Mouse (Mus musculus) fibroblast of lung, adult 2 months (primary cell): ENCODE results near the gene A930004D18Rik.

ENCODE experiments used
- DNase-seq: peaks from one replicate; pipeline ENCODE4 v3.0.0-alpha.2; 2011; ENCODE audit warnings: low read depth

The A930004D18Rik gene

DNA sequence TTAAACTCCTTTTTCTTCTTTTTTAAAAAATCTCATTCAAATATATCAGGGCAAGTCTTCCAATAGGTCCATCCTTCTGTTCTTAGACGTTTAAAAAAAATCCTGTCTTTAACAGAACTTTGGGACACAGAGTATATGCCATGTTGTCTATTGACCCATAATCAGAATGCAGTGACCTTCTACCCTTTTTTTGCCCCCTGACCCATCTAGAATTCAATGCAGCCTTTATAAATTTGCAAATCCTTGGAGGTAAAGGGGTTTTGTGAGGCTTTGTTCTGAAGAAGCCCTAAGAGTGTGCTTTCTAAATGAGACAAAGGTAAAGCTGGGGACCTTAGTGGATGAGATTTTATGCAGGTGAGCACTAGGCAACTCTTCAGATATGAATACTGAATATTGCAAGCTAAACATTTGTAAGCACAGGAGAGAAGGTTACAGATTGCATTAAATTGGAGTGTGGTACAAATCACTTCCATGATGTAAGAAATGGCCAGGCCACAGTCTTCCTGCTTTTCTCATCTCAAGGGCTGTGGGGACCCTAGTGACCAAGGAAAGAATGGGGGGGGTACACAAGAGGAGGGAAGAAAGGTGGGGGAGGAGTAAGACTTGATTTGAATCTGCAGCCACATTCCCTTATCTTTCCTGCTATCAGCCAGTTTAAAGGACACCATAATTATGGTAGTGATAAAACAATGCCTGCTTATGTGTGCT lies 15.9 kb upstream of the A930004D18Rik start:
- no peak for DNase-seq

DNA sequence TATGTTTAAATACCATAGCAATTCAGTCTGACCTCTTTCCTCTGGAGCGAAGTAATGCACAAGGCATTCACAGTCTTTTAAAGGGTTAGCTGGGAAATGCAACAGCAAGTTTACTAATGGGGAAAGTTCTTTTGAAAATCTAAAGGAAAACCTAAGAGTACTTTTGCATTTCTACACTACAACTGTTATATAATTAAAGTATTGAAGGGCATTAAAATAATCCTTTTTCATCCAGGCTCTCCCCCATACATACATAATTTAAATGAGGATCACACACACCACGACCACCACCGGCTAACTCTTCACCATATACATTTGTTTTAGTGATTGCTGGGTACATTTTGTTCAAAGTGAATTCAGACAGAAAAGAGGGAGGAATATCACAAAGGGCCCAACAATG lies 15.0 kb upstream of the A930004D18Rik start:
- DNase-seq = no peak

DNA sequence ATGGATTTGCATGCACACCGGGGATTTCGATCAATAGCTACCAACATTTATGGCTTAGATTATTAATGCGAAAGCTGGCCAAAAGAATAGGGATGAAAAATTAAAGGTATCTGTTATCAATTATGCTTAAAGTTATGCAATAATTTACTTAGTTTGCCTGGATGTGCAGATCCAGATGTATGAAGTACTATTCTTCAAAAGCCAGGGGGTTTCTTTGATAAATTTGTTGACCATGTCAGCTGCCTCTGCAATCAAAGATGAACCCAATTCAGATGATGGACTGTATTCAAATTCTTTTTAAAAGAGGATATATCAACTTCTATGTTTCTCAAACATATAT lies 14.3 kb upstream of the A930004D18Rik start:
- DNase-seq = no peak

DNA sequence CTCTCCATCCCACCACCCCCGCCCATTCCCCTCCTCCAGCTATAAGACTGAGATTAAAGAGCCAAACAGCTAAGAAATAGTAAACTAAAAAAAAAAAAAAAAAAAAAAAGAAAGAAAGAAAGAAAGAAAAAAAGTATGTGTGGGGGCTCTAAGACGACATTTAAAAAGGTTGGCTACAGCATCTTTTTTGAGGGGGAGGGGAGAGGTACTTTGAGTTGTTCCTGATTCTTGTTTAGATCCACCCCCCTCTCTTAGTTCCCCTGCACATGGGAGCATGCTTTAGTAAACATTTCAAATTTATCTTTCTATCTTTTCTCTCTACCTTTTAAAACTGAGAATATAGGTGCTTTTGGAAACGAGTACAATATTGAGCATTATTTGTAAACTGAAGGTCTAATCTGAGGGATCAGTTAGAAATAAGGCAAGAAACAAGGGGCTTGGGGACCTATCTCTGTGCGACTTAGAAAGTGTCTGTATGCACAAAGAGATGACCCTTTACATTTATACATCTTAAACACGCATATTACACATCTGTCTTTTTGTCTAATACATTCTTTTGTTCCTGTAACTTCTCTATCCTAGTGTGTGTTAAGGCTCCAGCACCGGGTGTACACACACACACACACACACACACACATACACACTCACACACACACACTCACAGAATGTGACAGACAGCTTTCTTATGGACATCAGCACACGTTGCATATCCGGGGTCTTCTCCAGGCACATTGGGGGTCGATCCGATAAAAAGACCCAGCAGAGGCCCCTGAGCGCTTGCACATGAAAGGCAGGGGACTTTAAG lies 13.7 kb upstream of the A930004D18Rik start:
- DNase-seq = no peak

DNA sequence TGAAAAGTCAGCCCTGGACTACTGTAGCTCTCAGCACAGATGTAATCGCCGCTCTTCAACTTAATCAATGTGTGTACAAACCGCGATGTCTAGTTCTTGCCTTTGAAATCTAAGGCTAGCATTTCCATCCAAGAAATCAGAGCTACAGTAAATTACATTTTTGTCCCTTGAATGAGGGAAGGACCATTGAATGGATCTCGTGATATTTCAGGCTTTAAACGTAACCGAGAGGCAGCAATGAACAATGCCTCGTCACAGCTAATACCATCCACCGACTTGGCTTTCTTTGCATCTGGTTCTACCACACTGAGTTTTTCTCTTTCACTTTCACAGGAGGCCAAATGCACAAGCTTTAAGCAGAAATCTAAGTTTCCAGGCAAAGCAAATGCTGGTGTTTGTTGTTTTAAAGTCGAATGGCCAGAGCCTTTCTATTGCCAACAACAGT lies 13.0 kb upstream of the A930004D18Rik start:
- no peak for DNase-seq

DNA sequence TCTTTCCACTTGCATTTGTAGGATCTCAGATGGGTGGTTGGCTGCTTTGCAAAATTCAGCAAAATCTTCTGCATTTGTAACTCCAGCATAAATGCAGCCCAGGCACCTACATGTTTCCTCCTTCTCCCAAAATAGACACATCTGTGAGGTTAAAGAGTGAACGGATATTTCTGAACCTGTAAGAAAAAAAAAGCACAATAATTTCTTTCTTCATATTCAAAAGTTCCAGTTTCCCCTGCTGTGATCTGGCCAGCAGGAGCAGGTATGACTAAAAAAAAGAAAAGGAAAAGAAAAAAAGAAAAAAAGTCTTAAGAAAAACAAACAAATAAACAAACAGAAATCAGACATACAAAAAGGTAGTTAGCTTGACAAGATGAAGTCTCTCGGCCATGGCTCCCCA lies 12.5 kb upstream of the A930004D18Rik start:
- DNase-seq = no peak

DNA sequence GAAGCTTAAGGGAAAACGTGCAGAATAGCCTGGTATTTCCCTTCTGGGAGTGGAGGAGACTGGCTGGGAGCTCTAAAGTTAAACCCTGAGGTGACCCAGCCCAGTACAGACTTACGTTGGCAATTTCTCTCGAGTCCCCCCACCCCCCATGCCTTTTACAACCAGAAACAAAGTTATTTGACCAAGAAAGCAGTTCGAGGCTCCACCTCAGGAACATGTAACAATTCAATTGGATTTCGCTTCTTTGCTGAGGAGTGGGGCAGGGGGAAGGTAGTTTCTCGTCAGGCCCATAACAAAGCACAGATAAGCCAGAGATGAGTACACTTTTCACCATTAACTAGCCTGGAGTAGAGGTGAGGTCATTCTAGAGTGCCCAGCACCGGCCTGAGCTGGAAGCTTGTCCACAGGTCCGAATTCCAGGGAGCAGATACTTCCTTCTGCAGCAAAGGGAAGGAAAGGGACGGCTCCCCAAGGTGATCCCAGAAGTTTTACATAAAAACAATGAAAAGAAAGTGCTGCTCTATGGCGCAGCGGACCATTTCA lies 11.8 kb upstream of the A930004D18Rik start:
- no peak for DNase-seq

DNA sequence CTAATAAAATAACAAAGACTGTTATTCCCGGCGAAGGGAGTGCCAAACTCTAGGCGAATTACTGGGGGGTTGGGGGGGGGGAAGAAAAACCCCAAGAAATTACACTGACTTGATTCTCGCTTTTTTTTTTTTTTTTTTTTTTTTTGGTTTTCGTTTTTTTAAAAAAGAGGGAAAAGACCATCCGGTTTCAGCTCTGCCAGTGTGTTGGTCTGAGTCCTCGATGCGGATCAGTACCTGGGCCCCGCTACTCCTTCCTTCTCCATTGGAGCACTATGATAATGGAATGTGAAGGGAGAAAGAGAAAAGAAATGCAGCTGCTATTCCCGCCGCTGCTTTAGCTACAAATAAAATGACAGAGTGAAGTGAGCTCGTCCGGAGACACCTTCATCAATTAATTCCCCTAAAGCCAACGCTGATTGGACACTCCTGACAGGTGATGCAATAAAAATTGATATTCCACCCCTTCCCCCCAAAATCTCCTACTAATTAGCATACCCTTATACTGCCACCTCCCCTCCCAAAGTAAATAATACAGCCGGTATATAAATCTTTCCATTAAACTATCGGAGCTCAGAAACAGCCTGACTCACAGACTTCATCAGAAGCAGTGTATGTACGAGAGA lies 11.0 kb upstream of the A930004D18Rik start, which contains the start of gene Skida1:
Gene Skida1, minus strand, starts transcription at position 599 of the 623 bp plus-strand sequence.
- no peak for DNase-seq

DNA sequence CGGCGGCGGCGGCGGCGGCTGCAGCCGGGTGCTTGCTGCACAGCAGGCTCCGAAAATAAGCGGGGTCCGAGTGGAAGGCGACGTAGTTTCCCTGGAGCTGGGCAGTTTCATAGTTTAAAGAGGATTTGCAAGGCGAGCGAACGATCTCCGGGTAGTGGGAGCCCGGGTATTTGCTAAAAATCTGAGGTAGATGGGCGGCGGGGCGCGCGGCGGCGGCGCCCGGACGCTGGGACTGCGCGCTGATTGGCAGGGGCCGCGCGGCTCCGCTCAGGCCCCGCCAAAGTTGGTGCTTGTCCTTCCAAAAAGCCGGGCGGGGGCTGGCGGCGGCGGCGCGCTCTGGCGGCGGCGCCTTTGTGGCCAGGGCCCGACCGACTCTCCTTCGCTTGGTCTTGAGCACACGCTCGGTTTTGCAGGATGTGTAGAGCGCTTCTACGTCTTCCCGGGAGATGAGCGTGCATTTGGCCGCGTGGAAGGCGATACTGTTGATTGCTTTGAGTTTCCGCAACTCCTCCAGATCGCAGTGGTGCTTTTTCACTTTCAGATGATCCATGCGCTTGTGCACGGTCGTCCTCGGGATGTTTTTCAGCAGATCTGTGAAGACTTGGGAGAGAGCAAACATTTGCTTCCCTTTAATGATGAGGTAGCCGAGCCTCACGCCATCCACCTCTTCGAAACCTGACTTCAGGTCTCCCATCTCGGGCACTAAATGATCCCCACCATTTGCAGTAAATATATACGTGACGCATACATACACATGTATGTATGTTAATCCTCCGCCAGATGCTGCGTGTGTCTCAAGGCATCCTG lies 10.3 kb upstream of the A930004D18Rik start:
- no peak for DNase-seq

DNA sequence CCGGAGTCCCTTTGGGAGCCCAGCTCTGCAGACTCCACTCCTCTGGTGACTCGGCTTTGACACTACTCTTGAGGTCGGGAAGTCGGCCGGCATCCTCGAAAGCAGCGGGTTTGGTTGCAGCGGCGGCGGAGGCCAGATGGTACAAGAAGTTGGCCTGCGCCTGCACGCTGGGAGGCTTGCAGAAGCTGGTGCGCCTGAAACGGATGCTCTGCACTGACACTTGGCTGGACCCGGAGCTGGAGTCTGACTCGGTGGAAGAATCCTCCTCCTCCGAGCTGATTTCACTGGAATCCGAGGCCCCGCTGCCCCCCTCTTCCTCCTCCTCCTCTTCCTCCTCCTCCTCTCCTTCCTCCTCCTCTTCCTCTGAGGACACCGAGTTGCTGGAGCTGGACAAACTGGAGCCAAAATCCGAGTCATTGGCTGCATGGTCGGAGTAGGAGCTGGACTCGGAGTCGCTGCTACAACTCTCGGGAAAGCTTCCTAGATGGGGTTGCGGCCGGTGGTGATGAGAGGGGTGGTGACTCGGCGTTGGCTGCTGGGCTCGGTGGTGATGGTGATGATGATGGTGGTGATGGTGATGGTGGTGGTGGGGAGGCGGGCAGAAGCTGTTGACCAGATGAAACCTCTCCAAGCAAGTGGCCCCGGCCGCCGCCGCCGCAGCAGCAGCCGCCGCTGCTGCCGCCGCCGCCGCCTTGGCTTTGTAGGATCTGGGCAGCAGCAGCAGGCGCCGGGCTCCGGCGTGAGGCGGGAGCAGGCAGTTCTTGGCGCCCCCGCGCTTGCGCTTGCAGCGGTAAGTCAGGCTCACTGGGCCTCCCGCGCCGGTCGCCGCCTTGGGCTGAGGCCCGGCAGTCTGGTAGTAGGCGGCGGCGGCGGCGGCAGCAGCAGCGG lies 9.5 kb upstream of the A930004D18Rik start:
- no peak for DNase-seq

DNA sequence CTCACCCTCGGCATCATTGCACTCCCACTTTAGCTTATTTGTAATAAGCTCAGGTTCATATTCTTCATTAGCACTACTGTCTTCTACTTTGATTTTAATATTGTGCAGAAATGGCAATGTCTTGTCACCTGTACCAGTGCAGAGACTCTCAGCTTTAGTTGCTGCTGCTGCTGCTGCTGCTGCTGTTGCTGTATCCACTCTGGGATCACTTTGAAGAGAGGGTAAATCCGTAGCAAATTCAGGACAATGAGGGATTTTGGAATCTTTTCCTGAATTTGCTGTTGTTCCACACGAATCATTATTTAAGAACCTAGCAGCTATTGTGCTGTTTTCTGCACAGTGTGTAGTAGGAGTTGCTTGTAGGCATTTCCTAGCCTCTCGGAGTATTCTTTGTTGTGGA lies 8.6 kb upstream of the A930004D18Rik start:
- DNase-seq = no peak

DNA sequence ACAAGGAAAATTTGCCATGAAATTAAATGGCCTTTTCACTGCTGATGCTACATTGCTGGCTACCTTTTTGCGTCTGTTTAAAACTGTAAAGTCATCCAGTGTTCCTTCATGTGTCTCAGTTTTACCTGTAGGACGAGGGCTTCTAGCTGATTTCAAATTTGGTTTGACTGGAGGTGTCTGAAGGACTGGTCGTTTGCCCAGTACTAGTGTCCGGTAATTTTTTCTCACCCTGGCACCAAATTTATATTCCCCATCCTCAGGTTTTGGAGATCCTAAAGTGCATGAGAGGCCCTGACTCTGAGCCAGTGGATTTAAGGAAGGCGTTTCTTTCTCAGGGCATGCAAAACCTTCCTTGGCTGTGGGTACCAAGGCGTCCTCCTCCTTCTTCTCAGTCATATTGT lies 8.2 kb upstream of the A930004D18Rik start:
- DNase-seq = no peak

DNA sequence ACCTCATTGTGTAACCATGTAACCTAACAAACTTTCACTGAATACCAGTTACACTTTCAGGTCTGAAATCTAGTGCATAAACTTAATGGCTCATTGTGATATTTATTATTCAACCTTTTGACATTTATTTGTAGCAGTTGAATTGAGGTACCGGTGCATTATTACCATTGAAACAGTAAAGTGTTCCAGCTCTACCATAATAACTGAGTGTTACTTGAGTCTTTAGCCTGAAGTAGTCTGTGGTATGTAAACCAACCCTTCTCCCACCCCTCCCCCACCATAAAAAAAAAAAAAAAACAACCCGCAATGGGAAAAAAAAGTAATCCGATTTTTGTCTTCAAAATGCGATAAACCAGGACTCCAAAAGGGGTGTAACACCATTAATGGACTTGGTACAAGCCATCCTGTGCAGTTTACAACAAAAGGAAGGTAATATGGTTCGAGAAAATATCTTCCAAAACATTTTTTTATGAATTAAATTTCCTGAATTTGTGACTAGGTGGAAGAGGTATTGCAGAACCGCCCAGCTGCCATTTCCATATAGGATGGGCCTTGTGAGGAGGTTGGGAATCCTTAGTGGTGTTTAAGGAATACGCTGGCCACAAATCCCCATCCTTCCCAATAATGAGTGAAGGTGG lies 7.7 kb upstream of the A930004D18Rik start:
- DNase-seq = no peak

DNA sequence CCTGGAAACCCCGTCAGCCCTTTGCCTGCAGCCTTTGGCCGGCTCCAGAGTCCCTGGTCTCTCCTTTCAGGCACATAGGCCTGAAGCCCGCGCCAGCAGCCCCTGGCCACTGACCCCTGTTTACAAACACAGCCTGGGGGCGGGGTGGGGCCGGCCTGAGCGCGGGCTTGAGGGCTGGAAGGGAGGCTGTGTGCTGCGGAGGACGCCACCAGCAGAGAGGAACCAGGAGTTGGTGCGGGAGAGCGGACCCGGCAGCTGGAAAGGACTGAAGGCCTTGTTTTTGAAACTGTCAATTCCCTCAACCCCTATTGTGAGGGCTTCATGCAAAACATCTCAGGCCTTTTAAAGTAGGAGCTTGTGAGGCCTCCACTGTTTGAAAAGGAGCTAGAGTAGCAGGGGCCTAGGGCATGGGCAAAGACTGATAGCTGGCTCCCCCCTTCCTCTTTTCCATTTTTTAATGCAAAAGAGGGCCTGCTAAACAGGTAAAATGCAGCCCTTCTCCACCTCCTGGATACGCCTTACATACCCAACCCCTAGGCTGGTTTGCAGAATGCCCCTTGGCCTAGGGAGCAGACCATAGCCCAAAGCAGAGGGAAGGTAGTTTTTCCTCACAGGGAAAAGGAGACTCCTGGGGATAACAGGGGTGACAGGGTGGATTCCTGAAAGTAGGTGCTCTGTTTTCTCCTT lies 3.8 kb upstream of the A930004D18Rik start:
- no peak for DNase-seq

DNA sequence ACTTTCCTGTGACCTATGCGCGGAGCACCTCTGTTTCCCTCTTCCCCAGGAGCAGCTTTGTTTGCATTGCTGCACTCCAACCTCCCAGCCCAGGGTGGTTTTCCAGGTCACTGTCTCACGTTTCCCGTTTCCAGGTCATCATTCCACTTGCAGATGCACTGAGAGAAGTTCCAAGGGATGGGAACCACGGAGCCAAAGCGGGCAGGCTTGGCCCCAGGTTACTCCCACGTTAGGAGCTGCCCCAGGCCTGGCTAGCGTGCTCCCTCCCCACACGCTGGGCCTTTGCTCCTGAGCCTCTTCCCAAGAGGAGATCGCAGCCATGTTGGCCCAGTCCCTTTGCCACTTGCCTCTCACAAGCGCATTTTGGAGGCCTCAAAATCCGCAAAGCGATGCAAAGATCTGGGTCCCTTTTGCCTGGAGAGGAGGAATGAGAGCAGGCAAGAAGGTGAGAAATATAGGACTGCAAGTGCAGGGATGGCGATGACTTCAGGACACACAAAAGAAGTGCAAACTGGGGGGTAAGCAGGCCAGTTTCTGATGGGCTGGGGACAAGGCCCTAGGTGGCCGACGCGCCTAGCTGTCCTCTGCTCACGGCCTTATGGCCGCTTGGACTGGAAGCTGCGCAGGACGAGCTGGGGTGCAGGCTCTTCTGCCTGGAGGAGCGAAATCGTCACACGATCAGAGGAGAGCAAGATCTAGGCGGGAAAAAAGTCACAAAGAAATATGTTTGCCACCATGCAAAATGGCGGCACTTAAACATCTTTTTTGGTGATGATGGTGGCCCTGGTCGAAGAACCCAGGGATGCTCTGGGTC lies 3.0 kb upstream of the A930004D18Rik start:
- DNase-seq = no peak

DNA sequence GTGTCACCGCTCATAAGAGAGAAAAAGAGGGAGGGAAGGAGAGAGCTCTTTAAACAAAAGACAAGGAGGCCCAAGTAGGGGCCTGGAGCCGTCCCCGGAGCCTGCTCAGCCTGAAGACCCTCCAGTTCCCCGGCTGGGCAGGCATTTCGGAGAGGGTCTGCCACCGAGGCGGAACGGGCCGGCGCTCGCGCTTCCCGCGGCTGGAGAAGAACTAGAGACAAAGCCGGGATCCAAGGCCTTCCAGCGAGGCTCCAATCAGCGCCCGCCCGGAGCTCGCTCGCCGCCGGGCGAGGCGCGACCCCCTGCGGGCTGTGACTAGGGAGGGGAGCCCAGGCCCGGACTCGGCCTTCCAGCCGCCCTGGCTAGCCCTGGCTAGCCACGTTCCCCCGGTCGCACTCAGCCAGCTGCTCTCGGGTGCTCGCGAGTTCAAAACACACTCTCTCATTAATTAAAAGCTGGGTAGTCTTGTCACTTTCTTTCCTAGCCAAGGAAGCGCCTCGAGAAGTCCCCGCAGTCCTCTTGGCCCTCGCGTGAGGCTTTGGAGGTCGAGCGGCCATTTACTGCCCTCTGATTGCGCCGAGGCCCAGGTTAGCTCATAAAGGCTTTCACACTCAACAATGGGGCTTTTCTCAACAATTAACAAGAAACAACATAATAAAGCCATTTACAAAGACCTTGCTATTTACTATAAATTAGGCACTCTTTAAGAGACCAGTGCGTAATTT lies 2.2 kb upstream of the A930004D18Rik start:
- no peak for DNase-seq

DNA sequence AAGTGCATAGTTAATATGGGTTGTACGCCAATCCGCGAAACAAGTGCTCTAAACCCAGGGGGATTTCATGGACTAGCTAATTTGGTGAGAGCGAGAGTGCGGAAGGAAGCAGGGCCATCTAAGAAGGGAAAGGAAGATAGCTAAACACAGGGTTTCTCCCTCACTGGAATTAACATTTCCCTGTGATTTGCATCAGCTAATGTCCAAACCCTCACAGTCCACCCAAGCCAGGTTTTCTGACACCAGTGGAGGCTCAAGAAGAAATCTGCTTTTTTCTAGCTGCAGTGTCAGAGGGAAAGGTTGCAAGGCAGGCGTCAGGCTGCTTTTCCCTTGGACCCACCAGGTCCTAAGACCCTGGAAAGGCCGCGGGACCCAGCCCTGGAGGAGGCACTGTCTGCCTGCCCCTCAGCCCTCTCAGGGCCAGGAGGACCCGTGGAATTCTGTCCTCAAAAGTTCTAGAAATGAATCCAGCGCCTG lies 1.4 kb upstream of the A930004D18Rik start:
- no peak for DNase-seq

DNA sequence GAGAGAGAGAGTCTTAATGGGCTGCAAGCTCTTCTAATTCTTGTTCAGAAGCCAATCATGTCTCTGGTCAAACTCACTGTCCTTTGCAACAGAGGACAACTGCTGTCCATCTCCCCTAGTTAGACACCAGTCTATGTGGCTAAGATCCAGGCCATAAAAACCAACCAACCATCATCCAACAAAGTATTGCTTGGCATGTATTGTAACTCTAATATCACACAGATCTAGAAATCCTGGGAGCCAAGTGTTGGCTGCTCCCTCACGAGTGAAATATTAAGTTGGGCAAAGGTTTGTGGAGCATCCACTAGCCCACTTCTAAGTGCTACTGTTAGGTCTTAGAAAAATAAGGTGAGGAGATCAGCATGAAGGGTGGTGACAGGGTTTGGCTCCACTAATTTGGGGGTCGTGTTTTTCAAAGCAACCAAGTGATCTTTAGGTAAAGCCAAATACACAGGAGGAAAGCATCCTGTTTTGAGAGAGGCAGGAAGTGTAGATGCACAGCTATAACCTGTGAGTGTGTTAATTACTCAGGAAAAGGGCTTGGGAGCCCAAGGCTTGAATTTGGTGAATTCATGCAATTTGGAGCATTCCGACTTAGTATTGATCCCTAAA lies 710 bp upstream of the A930004D18Rik start:
- DNase-seq = no peak
